Mouse (Mus musculus) stomach, embryonic 15.5 days (tissue): ENCODE data around the gene Tmem51. TPM values are rescaled to one million over a fixed set of nuclear protein-coding genes. Genes with fewer than 3 reads are reported as not detected.

ENCODE experiments used
- ATAC-seq: fragments of 200-750 bp; cut with Nextera tagmentation; 2 replicates; pipeline ENCODE4 v1.8.0; 2017; ENCODE audit warnings: low read depth, moderate number of reproducible peaks, moderate TSS enrichment; ENCODE audit not compliant: insufficient read depth, low FRiP score
- H3K27ac ChIP-seq: fragments of 300-500 bp; sonication (generic); 2 replicates; pipeline ENCODE4 v1.5.1; 2015; ENCODE audit warnings: mild to moderate bottlenecking, inconsistent platforms
- H3K27me3 ChIP-seq: fragments of 300-500 bp; sonication (generic); replicated peaks from 2 replicates; pipeline ENCODE4 v1.6.1; 2015; ENCODE audit warnings: inconsistent platforms
- H3K36me3 ChIP-seq: fragments of 300-500 bp; sonication (generic); 2 replicates; pipeline ENCODE4 v1.6.1; 2015; ENCODE audit warnings: inconsistent platforms
- H3K4me1 ChIP-seq: fragments of 300-500 bp; sonication (generic); 2 replicates; pipeline ENCODE4 v1.6.1; 2015; ENCODE audit warnings: inconsistent platforms
- H3K4me2 ChIP-seq: fragments of 300-500 bp; sonication (generic); 2 replicates; pipeline ENCODE4 v1.6.1; 2015; ENCODE audit warnings: mild to moderate bottlenecking, inconsistent platforms
- H3K4me3 ChIP-seq: fragments of 300-500 bp; sonication (generic); replicated peaks from 2 replicates; pipeline ENCODE4 v1.5.1; 2015; ENCODE audit warnings: inconsistent platforms
- H3K9ac ChIP-seq: fragments of 300-500 bp; sonication (generic); 2 replicates; pipeline ENCODE4 v1.6.1; 2015; ENCODE audit warnings: inconsistent platforms
- H3K9me3 ChIP-seq: fragments of 300-500 bp; sonication (generic); 2 replicates; pipeline ENCODE4 v1.6.1; 2016; ENCODE audit warnings: inconsistent platforms
- WGBS: fragments of 180-500 bp; shearing (Covaris S2); methylation state at CpG from one replicate; pipeline ENCODE4 v1.1.7; 2015; 5-methylcytosine and 5-hydroxymethylcytosine counted together
- polyA plus RNA-seq: library from polyadenylated mRNA; unstranded; fragments of >200 nt; fragmentation: Nextera tagmentation; extraction: Ambion mirVana; gene quantifications from 2 replicates; pipeline ENCODE4 v1.2.1, GENCODE M21; 2015

Tmem51 gene
- polyA plus RNA-seq, 1 experiment from 2014 or later: 62.4 TPM

- Histone ChIP-seq H3K4me1 (peaks cover 49% of the 10 kb centered on the region), H3K9me3 (no peaks in the 10 kb centered on the region), H3K4me2 (peak overlapping the region; percentile 97), H3K9ac (no peak overlapping the region), H3K27me3 (no peaks in the 10 kb centered on the region), H3K4me3 (peak overlapping the region; percentile 17; the same call in 1 of the 2 replicates), H3K36me3 (no peaks in the 10 kb centered on the region), H3K27ac (peak overlapping the region; percentile 46; the same call in 1 of the 2 replicates)
- WGBS: 42% methylated on average over 18 of the region's 18 CpGs
- no peak for ATAC-seq
Measured at GRCm38 (mm10) chr4:142080901-142081630, 3.0 kb downstream of the Tmem51 start.

- no peak overlapping the region for H3K4me3 ChIP-seq
- peak overlapping the region; percentile 1; the same call in 1 of the 2 replicates for H3K27ac ChIP-seq
- 70% methylated on average over 4 of the region's 4 CpGs for WGBS
- peaks cover 51% of the 10 kb centered on the region for H3K4me1 ChIP-seq
- no peaks in the 10 kb centered on the region for H3K9me3 ChIP-seq
- H3K36me3 ChIP-seq: no peaks in the 10 kb centered on the region
- H3K27me3 ChIP-seq: no peaks in the 10 kb centered on the region
- H3K4me2 ChIP-seq: peak overlapping the region; percentile 97; the same call in 1 of the 2 replicates
- ATAC-seq: no peak
- H3K9ac ChIP-seq: no peak overlapping the region
Measured at GRCm38 (mm10) chr4:142080487-142080767, 3.7 kb downstream of the Tmem51 start.

DNA sequence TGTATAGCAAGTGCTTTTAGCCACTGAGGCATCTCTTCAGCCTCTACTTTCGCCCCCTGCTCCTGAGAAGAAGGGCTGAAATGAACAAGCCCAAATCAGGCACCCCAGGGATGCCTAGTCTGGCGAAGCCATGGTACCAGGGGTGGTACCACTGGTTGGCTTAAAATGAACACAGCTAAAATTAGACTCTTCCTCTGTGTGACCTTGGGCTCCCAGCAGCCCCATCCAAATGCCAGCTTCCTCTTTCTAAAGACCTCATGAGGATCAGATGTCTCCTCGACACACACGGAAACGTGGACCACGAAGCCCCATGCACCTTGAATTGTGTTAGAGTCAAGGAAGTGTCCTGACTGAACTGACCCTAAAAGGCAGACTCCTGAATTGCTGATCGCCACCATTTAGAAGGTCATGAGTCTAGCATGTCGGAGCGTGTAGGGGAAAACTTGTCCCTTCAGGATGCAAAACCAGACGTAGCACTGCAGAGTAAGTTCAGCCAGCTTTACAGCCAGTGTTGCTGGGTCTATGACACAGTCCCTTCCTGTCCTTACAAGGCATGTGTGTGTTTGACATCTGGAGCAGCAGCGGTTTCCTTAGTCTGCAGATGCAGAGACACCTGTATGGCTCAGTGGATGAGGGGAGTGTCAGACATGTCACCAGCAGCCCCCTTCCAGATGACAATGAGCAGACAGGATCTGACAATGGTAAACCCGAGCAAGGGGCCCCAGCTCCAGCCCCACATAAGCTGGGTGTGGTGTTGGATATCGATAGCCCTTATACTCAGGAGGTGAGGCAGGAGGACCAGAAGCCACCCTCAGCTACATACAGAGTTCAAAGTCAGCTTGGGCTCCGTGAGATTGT, 4.2 kb downstream of the Tmem51 start:
- H3K9me3 ChIP-seq: no peaks in the 10 kb centered on the region
- 0 out of 2 replicates have a peak overlapping the region, but pooled peaks have one; percentile 1 for H3K27ac ChIP-seq
- ATAC-seq: no peak
- H3K36me3 ChIP-seq: no peaks in the 10 kb centered on the region
- no peaks in the 10 kb centered on the region for H3K27me3 ChIP-seq
- H3K4me3 ChIP-seq: no peak overlapping the region
- 69% methylated on average over 14 of the region's 14 CpGs for WGBS
- H3K9ac ChIP-seq: no peak overlapping the region
- H3K4me1 ChIP-seq: peaks cover 52% of the 10 kb centered on the region
- no peak overlapping the region for H3K4me2 ChIP-seq

DNA sequence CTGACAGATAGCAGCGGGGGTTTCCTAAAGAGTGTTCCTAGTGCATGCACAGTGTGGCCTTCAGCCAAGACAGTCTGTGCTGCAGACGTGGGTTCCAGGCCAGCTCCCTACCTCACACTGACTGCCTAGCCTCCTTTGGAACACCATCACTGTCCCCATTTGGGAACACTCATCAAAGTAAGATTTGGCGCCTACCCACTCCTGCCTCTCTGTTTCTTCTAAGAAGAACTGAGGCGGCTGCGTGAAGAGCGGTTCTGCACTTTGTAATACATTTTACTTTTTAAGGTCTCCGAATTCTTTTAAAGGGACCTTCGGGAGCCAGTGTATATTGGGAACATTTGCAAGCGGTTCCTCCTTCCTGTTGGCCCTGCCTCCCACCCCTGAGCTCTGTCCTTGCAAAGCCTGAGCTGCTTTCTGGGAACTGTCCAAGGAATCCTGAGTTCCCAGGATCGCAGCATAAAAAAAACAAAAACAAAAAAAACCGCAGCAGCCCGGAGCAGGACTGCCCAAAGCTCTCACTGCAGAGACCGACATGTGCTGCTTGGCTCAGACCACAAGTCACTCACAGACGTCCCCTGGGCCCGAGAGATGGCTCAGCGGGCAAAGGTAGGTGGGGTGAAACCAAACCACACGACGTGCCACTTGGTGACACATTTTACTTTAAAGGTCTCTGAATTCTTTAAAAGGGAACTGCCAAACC, 6.4 kb downstream of the Tmem51 start:
- Histone ChIP-seq H3K9me3 (no peaks in the 10 kb centered on the region), H3K36me3 (no peaks in the 10 kb centered on the region), H3K4me2 (peak overlapping the region; percentile 17; the same call in 1 of the 2 replicates), H3K4me3 (no peak overlapping the region), H3K4me1 (peaks cover 52% of the 10 kb centered on the region), H3K27ac (peak overlapping the region; percentile 75), H3K27me3 (no peaks in the 10 kb centered on the region), H3K9ac (no peak overlapping the region)
- 27% methylated on average over 18 of the region's 18 CpGs for WGBS
- ATAC-seq: no peak

DNA sequence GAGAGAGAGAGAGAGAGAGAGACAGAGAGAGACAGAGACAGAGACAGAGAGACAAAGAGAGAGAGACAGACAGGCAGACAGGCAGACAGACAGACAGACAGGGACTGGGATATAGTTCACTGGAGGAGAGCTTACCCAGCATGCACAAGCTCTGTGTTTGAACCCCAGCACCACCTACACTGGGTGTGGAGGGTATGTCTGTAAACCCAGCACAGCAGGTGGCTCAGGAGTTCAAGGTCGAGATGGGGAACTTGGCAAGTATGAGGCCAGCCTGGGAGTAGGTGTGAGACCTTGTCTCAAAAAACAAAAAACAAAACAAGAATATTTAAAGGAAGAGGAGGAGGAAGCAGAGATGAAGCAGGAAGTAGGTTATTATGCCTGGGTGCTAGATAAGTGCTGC, 7.2 kb downstream of the Tmem51 start:
- H3K4me1 ChIP-seq: peaks cover 53% of the 10 kb centered on the region
- WGBS: 51% methylated on average over 1 of the region's 1 CpGs
- ATAC-seq: no peak
- H3K9ac ChIP-seq: no peak overlapping the region
- no peaks in the 10 kb centered on the region for H3K27me3 ChIP-seq
- peak overlapping the region; percentile 75; the same call in 1 of the 2 replicates for H3K27ac ChIP-seq
- H3K4me2 ChIP-seq: no peak overlapping the region
- H3K9me3 ChIP-seq: no peaks in the 10 kb centered on the region
- H3K4me3 ChIP-seq: no peak overlapping the region
- no peaks in the 10 kb centered on the region for H3K36me3 ChIP-seq

- Histone ChIP-seq H3K9me3 (no peaks in the 10 kb centered on the region), H3K4me2 (no peak overlapping the region), H3K36me3 (no peaks in the 10 kb centered on the region), H3K4me1 (peaks cover 49% of the 10 kb centered on the region), H3K4me3 (no peak overlapping the region), H3K27ac (no peak overlapping the region), H3K9ac (no peak overlapping the region), H3K27me3 (no peaks in the 10 kb centered on the region)
- ATAC-seq: no peak
- 75% methylated on average over 11 of the region's 11 CpGs for WGBS
Measured at GRCm38 (mm10) chr4:142075931-142076330, 8.2 kb downstream of the Tmem51 start.

DNA sequence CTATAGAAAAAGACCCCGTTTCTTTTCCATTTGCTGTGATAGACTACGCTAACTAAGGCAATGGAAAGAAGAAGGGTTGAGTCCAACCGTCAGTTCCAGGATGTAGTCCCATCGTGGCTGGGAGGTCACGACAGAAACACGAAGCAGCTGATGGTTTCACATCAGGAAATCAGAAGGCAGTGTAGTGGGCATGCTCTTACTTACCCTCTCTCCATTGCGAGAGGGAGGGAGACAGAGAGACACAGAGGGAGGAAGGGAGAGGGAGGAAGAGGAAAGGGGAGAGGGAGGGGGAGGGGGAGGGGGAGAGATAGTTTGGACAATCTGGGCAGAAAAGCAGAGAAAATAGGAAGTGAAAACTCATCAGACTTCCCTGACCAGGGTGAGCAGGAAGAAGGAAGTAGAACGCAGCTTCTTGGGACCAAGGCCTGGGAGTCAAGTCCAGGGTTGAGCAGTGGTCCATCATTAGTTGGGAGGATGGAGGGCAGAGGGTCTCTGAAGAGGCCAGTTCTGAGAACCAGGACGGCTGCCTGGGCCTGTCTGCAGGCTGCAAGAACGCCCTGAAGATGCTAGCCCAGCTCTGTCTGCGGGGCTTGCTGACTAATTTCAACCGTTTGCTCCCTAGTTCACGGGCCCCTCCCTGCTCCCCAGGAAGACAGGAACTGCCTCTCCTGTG, 9.9 kb downstream of the Tmem51 start:
- Histone ChIP-seq H3K9me3 (no peaks in the 10 kb centered on the region), H3K36me3 (no peaks in the 10 kb centered on the region), H3K27me3 (no peaks in the 10 kb centered on the region), H3K4me1 (peaks cover 45% of the 10 kb centered on the region), H3K27ac (no peak overlapping the region), H3K4me3 (no peak overlapping the region), H3K4me2 (no peak overlapping the region), H3K9ac (no peak overlapping the region)
- WGBS: 56% methylated on average over 13 of the region's 13 CpGs
- no peak for ATAC-seq

DNA sequence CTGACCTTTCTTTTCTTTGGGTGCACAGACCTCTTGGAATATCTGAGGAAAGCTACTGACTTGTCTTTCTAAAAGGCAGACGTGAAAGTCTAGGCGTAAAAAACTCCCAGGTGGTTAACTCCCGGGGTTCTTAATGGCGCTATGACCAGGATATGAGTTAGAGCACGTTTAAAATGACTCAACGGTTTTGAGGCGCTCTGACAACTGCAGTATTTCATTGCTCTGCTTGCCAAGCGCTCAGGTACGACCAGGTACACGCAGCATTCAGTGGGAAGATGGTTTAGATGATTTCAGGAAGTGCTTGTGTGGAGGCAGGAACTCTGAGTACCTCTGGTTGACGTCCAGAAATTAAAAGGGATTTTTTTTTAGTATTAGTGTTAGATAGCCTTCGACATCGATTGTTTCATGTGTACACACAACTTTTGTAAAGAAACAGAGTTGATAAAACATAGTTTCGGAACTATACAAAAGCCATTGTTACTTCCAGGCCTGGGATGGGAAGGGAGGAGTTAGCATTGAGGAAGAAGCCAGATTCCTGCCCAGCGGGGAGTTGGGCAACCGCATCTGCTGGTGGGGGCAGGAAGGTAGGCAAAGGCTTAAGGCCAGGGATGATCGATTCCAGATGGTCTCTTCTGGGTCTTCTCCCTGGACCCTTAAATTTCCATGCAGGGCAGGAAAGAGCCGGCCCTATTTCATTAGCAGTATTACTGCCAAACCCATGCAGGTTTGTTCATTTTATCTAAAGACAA, 12.7 kb downstream of the Tmem51 start:
- H3K4me1 ChIP-seq: peaks cover 40% of the 10 kb centered on the region

GRCm38 (mm10) chr4:142070840-142071239, 13.3 kb downstream of the Tmem51 start:
- no peak overlapping the region for H3K9ac ChIP-seq
- H3K27ac ChIP-seq: peak overlapping the region; percentile 85
- no peak for ATAC-seq
- WGBS: 29% methylated on average over 8 of the region's 8 CpGs
- H3K4me3 ChIP-seq: no peak overlapping the region
- H3K4me1 ChIP-seq: peaks cover 46% of the 10 kb centered on the region
- no peaks in the 10 kb centered on the region for H3K36me3 ChIP-seq
- no peaks in the 10 kb centered on the region for H3K9me3 ChIP-seq
- peak overlapping the region; percentile 0; the same call in 1 of the 2 replicates for H3K4me2 ChIP-seq
- no peaks in the 10 kb centered on the region for H3K27me3 ChIP-seq

More for the DNA sequence above, 12.7 kb downstream of the Tmem51 start:
- Histone ChIP-seq H3K27me3 (no peaks in the 10 kb centered on the region), H3K27ac (peak overlapping the region; percentile 85), H3K36me3 (no peaks in the 10 kb centered on the region), H3K4me2 (peak overlapping the region; percentile 0), H3K9me3 (no peaks in the 10 kb centered on the region), H3K4me3 (no peak overlapping the region), H3K9ac (no peak overlapping the region)
- peak; percentile 40; the same call in 1 of the 2 replicates for ATAC-seq
- 18% methylated on average over 18 of the region's 18 CpGs for WGBS

- 47% methylated on average over 18 of the region's 18 CpGs for WGBS
- H3K4me1 ChIP-seq: peaks cover 53% of the 10 kb centered on the region
- H3K4me3 ChIP-seq: no peak overlapping the region
- H3K27ac ChIP-seq: peak overlapping the region; percentile 8; the same call in 1 of the 2 replicates
- H3K27me3 ChIP-seq: no peaks in the 10 kb centered on the region
- H3K9ac ChIP-seq: no peak overlapping the region
- no peaks in the 10 kb centered on the region for H3K9me3 ChIP-seq
- no peaks in the 10 kb centered on the region for H3K36me3 ChIP-seq
- ATAC-seq: no peak
- H3K4me2 ChIP-seq: no peak overlapping the region
Measured at GRCm38 (mm10) chr4:142068899-142069812, 14.9 kb downstream of the Tmem51 start.
